Mouse (Mus musculus) heart, embryonic 14.5 days (tissue): ENCODE measurements around the gene Cwc15. TPM values are rescaled to one million over a fixed set of nuclear protein-coding genes. Genes with fewer than 3 reads are reported as not detected.
"Not testable (repeated sequence)": the region's sequence is repeated elsewhere in the genome, so short reads cannot be mapped to it uniquely, and the experiment has no call there.

Source experiments
- ATAC-seq: fragments of 200-750 bp; cut with Nextera tagmentation; 2 replicates; pipeline ENCODE4 v1.8.0; 2017; ENCODE audit warnings: low read depth, moderate TSS enrichment; ENCODE audit not compliant: insufficient number of reproducible peaks, insufficient read depth, low FRiP score
- H3K27ac ChIP-seq, 2 experiments: fragments of 200-500 bp in 1 of 2; fragments of 300-500 bp in 1 of 2; sonication (generic) in 1 of 2; replicated peaks in 1 of 2; 2 replicates each; pipeline ENCODE4 v1.5.1; 2012 to 2014; ENCODE audit warnings: low read depth in 2 of 2, low read length in 2 of 2, control low read depth in 1 of 2, mild to moderate bottlenecking in 1 of 2, mixed read lengths in 1 of 2; ENCODE audit not compliant: control insufficient read depth in 1 of 2, insufficient read depth in 1 of 2
- H3K27me3 ChIP-seq: fragments of 300-500 bp; sonication (generic); 2 replicates; pipeline ENCODE4 v1.6.1; 2014; ENCODE audit warnings: mild to moderate bottlenecking, low read length, control low read depth; ENCODE audit not compliant: control insufficient read depth, insufficient read depth
- H3K36me3 ChIP-seq: fragments of 300-500 bp; sonication (generic); 2 replicates; pipeline ENCODE4 v1.6.1; 2014; ENCODE audit warnings: mild to moderate bottlenecking, control low read depth, low read length, mixed read lengths; ENCODE audit not compliant: control insufficient read depth, insufficient read depth
- H3K4me1 ChIP-seq, 2 experiments: fragments of 200-500 bp in 1 of 2; fragments of 300-500 bp in 1 of 2; sonication (generic) in 1 of 2; 2 replicates each; pipeline ENCODE4 v1.6.1; 2012 to 2014; ENCODE audit warnings: low read length in 2 of 2, control low read depth in 1 of 2, mixed read lengths in 1 of 2; ENCODE audit not compliant: control insufficient read depth in 2 of 2, insufficient read depth in 2 of 2
- H3K4me2 ChIP-seq: fragments of 300-500 bp; sonication (generic); 2 replicates; pipeline ENCODE4 v1.6.1; 2014; ENCODE audit warnings: mild to moderate bottlenecking, low read length
- H3K4me3 ChIP-seq, 2 experiments: fragments of 200-500 bp in 1 of 2; fragments of 300-500 bp in 1 of 2; sonication (generic) in 1 of 2; 2 replicates each; pipeline ENCODE4 v1.5.1; 2012 to 2014; ENCODE audit warnings: low read length in 2 of 2, mild to moderate bottlenecking in 2 of 2, control low read depth in 1 of 2, low read depth in 1 of 2, moderate library complexity in 1 of 2; ENCODE audit not compliant: control insufficient read depth in 1 of 2, insufficient read depth in 1 of 2
- H3K9ac ChIP-seq: fragments of 300-500 bp; sonication (generic); 2 replicates; pipeline ENCODE4 v1.6.1; 2014; ENCODE audit warnings: mild to moderate bottlenecking, low read length
- H3K9me3 ChIP-seq: fragments of 300-500 bp; sonication (generic); 2 replicates; pipeline ENCODE4 v1.6.1; 2016; ENCODE audit warnings: low read length, control low read depth; ENCODE audit not compliant: control insufficient read depth
- WGBS: fragments of 180-500 bp; shearing (Covaris S2); extraction: QIAGEN DNeasy Blood & Tissue Kit; methylation state at CpG from one replicate; pipeline ENCODE4 v1.1.7; 2014; 5-methylcytosine and 5-hydroxymethylcytosine counted together
- polyA plus RNA-seq: library from polyadenylated mRNA; unstranded; fragments of >200 nt; fragmentation: Nextera tagmentation; extraction: Ambion mirVana; gene quantifications from 2 replicates; pipeline ENCODE4 v1.2.1, GENCODE M21; 2014

Gene Cwc15
- polyA plus RNA-seq, result 116 and 122 TPM in 2 replicates

- Histone ChIP-seq H3K27me3 (no peaks in the 10 kb centered on the region), H3K27ac (peak within 1 kb of the TSS; percentile 50 to 65), H3K9ac (peak within 1 kb of the TSS; percentile 88), H3K36me3 (peaks cover 34% of the 10 kb centered on the region), H3K4me3 (peak within 1 kb of the TSS; percentile 74 to 78), H3K4me2 (peak within 1 kb of the TSS; percentile 88), H3K9me3 (no peaks in the 10 kb centered on the region), H3K4me1 (peaks cover 0 to 9% of the 10 kb centered on the region in 2 experiments; a peak in 1 of 4 replicates)
- WGBS, result under 1% methylated on average over 59 of the region's 59 CpGs
- peak; percentile 94 for ATAC-seq
Measured at GRCm38 (mm10) chr9:14500023-14500915, at the start of gene Cwc15, which contains the start of gene Kdm4d. Gene Cwc15 (plus strand): TSS chr9:14500617. Gene Kdm4d (minus strand): TSS chr9:14500482.

- H3K9ac ChIP-seq, H3K27ac ChIP-seq, H3K9me3 ChIP-seq, H3K4me3 ChIP-seq, H3K4me1 ChIP-seq, ATAC-seq, H3K27me3 ChIP-seq, H3K36me3 ChIP-seq, H3K4me2 ChIP-seq: not testable (repeated sequence)
- 60% methylated on average over 8 of the region's 8 CpGs for WGBS
Measured at GRCm38 (mm10) chr9:14451120-14451519, 49.3 kb upstream of the Cwc15 start.

DNA sequence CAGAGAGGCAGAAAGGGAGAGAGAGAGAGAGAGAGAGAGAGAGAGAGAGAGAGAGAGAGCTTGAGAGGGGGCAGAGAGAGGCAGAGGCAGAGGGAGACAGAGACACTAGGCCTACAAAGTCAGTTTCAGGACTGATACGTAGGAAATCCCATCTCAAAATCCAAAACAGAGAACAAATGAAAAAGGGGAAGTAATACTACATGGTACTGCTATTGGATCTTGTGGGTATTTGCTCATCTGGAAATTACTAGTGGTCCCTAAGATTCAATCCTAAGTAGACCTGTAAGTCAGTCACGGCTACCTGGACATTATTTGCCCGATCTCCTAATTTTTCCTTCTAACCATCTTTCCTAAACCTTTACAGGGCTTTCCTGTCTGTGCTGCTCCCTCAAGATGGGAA, 44.1 kb upstream of the Cwc15 start:
- no peaks in the 10 kb centered on the region for H3K27me3 ChIP-seq
- WGBS, result 83% methylated on average over 3 of the region's 3 CpGs
- H3K4me3 ChIP-seq, result no peak overlapping the region
- no peak for ATAC-seq
- no peaks in the 10 kb centered on the region for H3K9me3 ChIP-seq
- H3K27ac ChIP-seq, result no peak overlapping the region
- H3K4me2 ChIP-seq, result no peak overlapping the region
- no peak overlapping the region for H3K9ac ChIP-seq
- no peaks in the 10 kb centered on the region for H3K4me1 ChIP-seq
- no peaks in the 10 kb centered on the region for H3K36me3 ChIP-seq

DNA sequence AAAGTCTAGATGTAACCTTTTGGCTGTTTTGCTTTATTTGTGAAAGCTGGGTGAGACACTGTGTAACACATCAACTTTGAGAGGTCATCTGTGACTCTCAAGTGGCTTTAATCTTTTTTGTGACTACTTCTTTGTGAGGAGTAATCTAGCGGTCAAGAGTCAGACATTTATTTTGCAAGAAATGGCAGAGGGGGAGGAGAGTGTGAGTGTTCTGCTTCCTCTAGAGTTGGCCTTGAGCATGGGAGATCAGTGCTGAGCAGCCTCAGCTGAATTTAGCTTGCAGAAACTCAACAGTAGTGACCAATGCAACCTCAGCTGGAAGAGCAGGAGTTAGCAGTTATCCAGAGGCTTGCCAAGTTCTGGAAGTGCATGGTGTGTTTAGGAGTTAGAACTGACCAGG, 37.9 kb upstream of the Cwc15 start:
- 90% methylated on average over 1 of the region's 1 CpGs for WGBS
- not testable (repeated sequence) for H3K4me1 ChIP-seq, ATAC-seq

GRCm38 (mm10) chr9:14463668-14464067, 36.7 kb upstream of the Cwc15 start:
- not testable (repeated sequence) for H3K4me3 ChIP-seq, H3K4me1 ChIP-seq, H3K27me3 ChIP-seq, H3K9me3 ChIP-seq, H3K9ac ChIP-seq, H3K36me3 ChIP-seq, H3K4me2 ChIP-seq, ATAC-seq, H3K27ac ChIP-seq
- 81% methylated on average over 12 of the region's 12 CpGs for WGBS

More for the DNA sequence above, 37.9 kb upstream of the Cwc15 start:
- not testable (repeated sequence) for H3K9ac ChIP-seq, H3K27ac ChIP-seq, H3K9me3 ChIP-seq, H3K36me3 ChIP-seq, H3K4me3 ChIP-seq, H3K27me3 ChIP-seq, H3K4me2 ChIP-seq

- Histone ChIP-seq H3K36me3 (peaks cover 23% of the 10 kb centered on the region), H3K27ac (no peak overlapping the region), H3K9ac (no peak overlapping the region), H3K4me3 (no peak overlapping the region), H3K4me1 (peaks cover 0 to 9% of the 10 kb centered on the region in 2 experiments; a peak in 1 of 4 replicates), H3K9me3 (no peaks in the 10 kb centered on the region), H3K4me2 (peak overlapping the region; percentile 88), H3K27me3 (no peaks in the 10 kb centered on the region)
- 78% methylated on average over 4 of the region's 4 CpGs for WGBS
- no peak for ATAC-seq
Measured at GRCm38 (mm10) chr9:14498896-14499705, 1.3 kb upstream of the Cwc15 start.

DNA sequence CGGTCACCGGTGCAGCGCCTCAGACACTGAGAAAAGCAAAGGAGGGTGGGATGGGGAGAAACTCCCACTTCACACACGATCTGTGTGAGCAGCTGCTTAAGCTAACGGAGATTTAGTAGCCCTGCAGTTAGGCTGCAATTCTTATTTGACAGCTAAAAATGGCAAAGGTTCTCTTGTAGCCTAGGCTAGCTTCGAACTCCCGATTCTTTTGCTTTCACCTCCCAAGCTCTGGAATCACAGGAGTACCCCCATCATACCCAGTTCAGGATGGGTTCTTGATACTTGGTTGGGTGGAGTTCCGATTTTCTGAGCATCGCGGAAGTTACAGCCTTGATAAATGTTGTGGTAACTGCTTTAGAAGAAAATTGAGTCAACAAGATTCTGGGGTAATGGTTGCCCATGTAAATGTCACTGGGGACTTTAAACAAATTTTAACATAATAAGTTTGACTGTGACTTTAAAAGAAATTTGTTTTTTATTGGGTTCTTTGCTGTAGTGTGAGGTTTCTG, 553 bp downstream of the Cwc15 start:
- peak overlapping the region; percentile 70 for H3K4me2 ChIP-seq
- peak overlapping the region; percentile 50 to 65; a peak in 3 of 4 replicates for H3K27ac ChIP-seq
- H3K9me3 ChIP-seq, result no peaks in the 10 kb centered on the region
- ATAC-seq, result no peak
- peak overlapping the region; percentile 88 for H3K9ac ChIP-seq
- WGBS, result 4% methylated on average over 10 of the region's 10 CpGs
- peaks cover 0 to 9% of the 10 kb centered on the region in 2 experiments; a peak in 1 of 4 replicates for H3K4me1 ChIP-seq
- H3K27me3 ChIP-seq, result no peaks in the 10 kb centered on the region
- peaks cover 41% of the 10 kb centered on the region for H3K36me3 ChIP-seq
- H3K4me3 ChIP-seq, result peak overlapping the region; percentile 69 to 78
